Mouse (Mus musculus): Measurements from ENCODE around the gene Arhgef2. TPM values are rescaled to one million over a fixed set of nuclear protein-coding genes. Genes with fewer than 3 reads are reported as not detected.
"Not testable (repeated sequence)": the region's sequence is repeated elsewhere in the genome, so short reads cannot be mapped to it uniquely, and the experiment has no call there.

The Arhgef2 gene
- polyA plus RNA-seq, 1 experiment from 2014 or later, result 20.0 TPM

DNA sequence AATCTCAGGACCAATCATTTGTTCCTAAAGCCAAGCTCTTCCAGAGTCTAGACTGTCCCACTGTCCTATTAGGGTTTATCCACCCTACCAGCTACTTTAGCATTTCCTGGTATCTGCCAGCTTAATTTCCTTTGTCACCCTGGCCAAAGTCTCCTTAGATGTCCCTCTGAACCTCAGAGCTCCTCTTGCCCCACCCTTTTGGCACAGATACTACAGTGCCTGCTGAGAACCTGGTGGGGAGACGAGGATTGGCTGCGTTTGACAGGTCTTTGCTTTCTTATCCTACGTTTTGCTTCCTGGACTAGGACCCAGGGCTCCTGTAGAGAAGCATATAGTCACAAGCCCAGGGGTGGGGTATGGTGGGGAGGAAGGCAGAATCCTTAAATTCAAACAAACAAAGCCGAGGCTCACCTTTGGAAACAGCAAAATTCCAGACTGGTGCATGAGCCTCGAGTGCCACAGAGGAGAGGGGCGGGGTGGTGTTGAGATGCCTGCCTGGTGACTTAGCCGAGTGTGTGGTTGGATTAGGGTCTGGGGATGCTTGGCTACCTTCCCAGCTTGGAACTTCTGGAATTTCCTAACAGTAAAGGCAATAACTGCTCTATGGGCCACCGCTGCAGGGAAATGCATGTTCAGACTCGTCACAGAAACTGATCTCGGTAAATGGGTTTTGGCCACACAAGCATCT is 11.7 kb upstream of the Arhgef2 start:
- Histone ChIP-seq H3K4me3 (ENCODE audit: low read depth, low read length) (no peak overlapping the region), H3K36me3 (ENCODE audit: control insufficient read depth, insufficient read depth) (no peaks in the 10 kb centered on the region), H3K9me3 (replicated peaks; ENCODE audit: control insufficient read depth, low read length) (no peaks in the 10 kb centered on the region), H3K9ac (ENCODE audit: low read depth, low read length) (no peak overlapping the region), H3K27me3 (ENCODE audit: control insufficient read depth, insufficient read depth, low read depth, low read length) (no peaks in the 10 kb centered on the region), H3K27ac (ENCODE audit: low read length) (no peak overlapping the region), H3K4me2 (ENCODE audit: low read depth, low read length) (no peak overlapping the region), H3K4me1 (ENCODE audit: control insufficient read depth, low read depth, low read length) (peaks cover 11% of the 10 kb centered on the region)
- no peak for ATAC-seq (ENCODE audit: low read depth)
- WGBS (ENCODE audit: insufficient replicate concordance), result 55% methylated on average over 10 of the region's 10 CpGs

DNA sequence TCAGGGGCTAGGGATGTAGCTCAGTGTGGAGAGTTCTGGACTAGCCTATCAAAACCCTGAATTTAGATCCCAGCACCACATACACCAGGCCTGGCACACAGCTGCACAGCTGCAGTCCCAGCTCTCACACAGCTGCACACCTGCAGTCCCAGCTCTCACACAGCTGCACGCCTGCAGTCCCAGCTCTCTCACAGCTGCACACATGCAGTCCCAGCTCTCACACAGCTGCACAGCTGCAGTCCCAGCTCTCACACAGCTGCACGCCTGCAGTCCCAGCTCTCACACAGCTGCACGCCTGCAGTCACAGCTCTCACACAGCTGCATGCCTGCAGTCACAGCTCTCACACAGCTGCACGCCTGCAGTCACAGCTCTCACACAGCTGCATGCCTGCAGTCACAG is 9.2 kb upstream of the Arhgef2 start:
- H3K27me3 ChIP-seq (ENCODE audit: control insufficient read depth, insufficient read depth, low read depth, low read length); H3K27ac ChIP-seq (ENCODE audit: low read length); H3K9ac ChIP-seq (ENCODE audit: low read depth, low read length); H3K9me3 ChIP-seq (replicated peaks; ENCODE audit: control insufficient read depth, low read length); H3K4me2 ChIP-seq (ENCODE audit: low read depth, low read length); ATAC-seq (ENCODE audit: low read depth); H3K36me3 ChIP-seq (ENCODE audit: control insufficient read depth, insufficient read depth); H3K4me3 ChIP-seq (ENCODE audit: low read depth, low read length): not testable (repeated sequence)
- 64% methylated on average over 4 of the region's 4 CpGs for WGBS (ENCODE audit: insufficient replicate concordance)
- H3K4me1 ChIP-seq (ENCODE audit: control insufficient read depth, low read depth, low read length), result peaks cover 11% of the 10 kb centered on the region

DNA sequence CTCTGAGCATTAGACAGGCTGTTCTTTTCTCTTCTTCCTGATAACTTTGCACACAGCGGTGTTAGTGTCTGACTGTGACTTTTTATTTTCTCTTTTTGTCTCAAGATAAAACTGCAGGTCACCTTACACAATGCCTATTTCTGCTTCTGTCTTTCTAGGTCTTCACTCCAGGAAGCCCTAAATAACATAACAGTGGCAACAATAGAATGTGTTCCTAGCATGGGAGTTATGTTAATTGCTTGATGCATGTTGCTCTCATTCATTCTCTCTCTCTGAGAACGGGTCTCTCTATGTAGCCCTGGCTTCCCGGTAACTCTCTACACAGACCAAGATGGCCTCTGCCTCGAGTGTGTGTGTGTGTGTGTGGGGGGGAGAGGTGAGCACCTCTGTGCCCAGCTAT is 3.3 kb upstream of the Arhgef2 start:
- Histone ChIP-seq H3K4me1 (ENCODE audit: control insufficient read depth, low read depth, low read length) (peaks cover 5% of the 10 kb centered on the region), H3K27ac (ENCODE audit: low read length) (no peak overlapping the region), H3K9ac (ENCODE audit: low read depth, low read length) (no peak overlapping the region), H3K9me3 (replicated peaks; ENCODE audit: control insufficient read depth, low read length) (no peaks in the 10 kb centered on the region), H3K36me3 (ENCODE audit: control insufficient read depth, insufficient read depth) (no peaks in the 10 kb centered on the region), H3K27me3 (ENCODE audit: control insufficient read depth, insufficient read depth, low read depth, low read length) (no peaks in the 10 kb centered on the region), H3K4me2 (ENCODE audit: low read depth, low read length) (no peak overlapping the region), H3K4me3 (ENCODE audit: low read depth, low read length) (no peak overlapping the region)
- no peak for ATAC-seq (ENCODE audit: low read depth)
- WGBS (ENCODE audit: insufficient replicate concordance), result 65% methylated on average over 4 of the region's 4 CpGs

DNA sequence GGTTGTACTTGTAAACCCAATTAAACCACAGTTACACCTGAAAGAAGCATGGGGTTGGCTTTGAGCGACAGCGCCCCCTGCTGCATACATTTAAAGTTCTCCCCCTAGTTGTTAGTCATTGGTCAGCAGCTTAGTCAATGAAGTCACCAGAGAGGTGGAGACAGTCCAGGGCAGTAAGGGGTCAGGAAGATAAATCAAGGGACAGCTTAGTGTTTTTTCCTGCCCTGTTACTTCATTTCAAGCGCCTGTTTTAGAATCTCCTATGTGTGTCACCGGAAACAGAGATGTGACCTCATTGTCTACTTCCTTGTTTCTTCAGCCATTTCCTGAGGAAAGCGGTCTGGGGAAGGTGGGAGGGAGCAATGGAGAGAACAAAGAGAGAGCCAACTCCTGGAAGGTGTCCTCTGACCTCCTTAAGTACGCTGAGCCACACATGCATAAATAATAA is 2.0 kb upstream of the Arhgef2 start:
- H3K4me3 ChIP-seq (ENCODE audit: low read depth, low read length), result no peak overlapping the region
- no peaks in the 10 kb centered on the region for H3K9me3 ChIP-seq (replicated peaks; ENCODE audit: control insufficient read depth, low read length)
- H3K27me3 ChIP-seq (ENCODE audit: control insufficient read depth, insufficient read depth, low read depth, low read length), result no peaks in the 10 kb centered on the region
- H3K36me3 ChIP-seq (ENCODE audit: control insufficient read depth, insufficient read depth), result no peaks in the 10 kb centered on the region
- peak; percentile 67 for ATAC-seq (ENCODE audit: low read depth)
- no peak overlapping the region for H3K4me2 ChIP-seq (ENCODE audit: low read depth, low read length)
- H3K4me1 ChIP-seq (ENCODE audit: control insufficient read depth, low read depth, low read length), result peaks cover 7% of the 10 kb centered on the region
- WGBS (ENCODE audit: insufficient replicate concordance), result 11% methylated on average over 6 of the region's 6 CpGs
- 0 out of 2 replicates have a peak overlapping the region, but pooled peaks have one; percentile 4 for H3K27ac ChIP-seq (ENCODE audit: low read length)
- H3K9ac ChIP-seq (ENCODE audit: low read depth, low read length), result no peak overlapping the region

DNA sequence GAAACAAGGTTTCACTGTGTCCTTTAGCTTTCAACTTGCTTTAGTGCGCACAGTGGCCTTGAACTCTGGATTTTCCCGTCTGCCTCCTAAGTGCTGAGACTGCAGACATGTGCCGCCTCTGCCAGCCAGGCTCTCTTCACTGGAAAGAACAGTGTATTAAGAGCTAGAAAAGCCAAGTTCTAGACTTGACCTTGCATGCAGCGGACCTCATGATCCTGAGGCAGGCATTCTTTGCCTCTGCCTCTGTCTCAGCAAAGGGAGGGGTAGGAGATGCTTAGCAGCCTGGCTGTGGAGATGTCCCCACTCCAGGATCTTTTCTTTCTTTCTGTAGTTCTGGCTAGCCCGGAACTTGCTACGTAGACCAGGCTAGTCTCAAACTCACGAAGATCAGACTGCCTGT is 903 bp upstream of the Arhgef2 start:
- no peaks in the 10 kb centered on the region for H3K9me3 ChIP-seq (replicated peaks; ENCODE audit: control insufficient read depth, low read length)
- peaks cover 7% of the 10 kb centered on the region for H3K4me1 ChIP-seq (ENCODE audit: control insufficient read depth, low read depth, low read length)
- H3K27ac ChIP-seq (ENCODE audit: low read length), result no peak overlapping the region
- no peak overlapping the region for H3K4me3 ChIP-seq (ENCODE audit: low read depth, low read length)
- no peak overlapping the region for H3K9ac ChIP-seq (ENCODE audit: low read depth, low read length)
- H3K36me3 ChIP-seq (ENCODE audit: control insufficient read depth, insufficient read depth), result no peaks in the 10 kb centered on the region
- no peak for ATAC-seq (ENCODE audit: low read depth)
- no peaks in the 10 kb centered on the region for H3K27me3 ChIP-seq (ENCODE audit: control insufficient read depth, insufficient read depth, low read depth, low read length)
- H3K4me2 ChIP-seq (ENCODE audit: low read depth, low read length), result no peak overlapping the region
- 70% methylated on average over 7 of the region's 7 CpGs for WGBS (ENCODE audit: insufficient replicate concordance)

DNA sequence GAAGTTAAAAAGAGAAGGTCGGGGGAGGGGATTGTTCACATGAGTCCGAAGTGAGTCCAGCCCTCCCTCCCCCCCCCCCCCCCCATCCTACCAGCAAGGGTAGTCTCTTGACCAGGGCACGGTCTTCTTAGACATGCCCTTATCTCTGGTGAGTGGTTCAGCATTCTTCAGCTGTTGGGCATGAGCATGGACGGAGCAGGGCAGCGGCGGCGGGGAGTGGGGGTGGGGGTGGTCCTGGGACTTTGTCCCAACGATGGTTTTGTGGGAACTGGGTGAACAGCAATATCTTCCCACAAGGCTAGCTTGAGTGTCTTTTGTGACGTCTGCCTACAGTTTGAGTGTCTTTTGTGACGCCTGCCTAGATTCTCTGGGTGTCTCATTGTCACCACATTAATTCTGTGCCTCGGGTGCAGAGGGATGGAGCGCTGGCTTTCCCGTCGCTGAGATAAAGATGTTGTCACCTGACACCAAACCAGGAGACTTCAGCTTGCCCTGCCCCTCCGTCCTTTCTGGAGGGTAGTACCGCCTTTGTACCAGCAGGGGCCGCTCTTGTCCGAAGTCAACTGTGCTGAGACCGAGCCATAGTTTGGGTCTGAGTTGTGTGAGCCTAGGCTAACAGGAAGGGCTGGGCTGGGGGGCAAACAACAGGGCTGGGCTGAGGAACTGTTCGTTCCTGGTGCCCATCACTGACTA is 1.4 kb downstream of the Arhgef2 start:
- Histone ChIP-seq H3K4me3 (ENCODE audit: low read depth, low read length) (peak overlapping the region; percentile 10; the same call in 1 of the 2 replicates), H3K27me3 (ENCODE audit: control insufficient read depth, insufficient read depth, low read depth, low read length) (no peaks in the 10 kb centered on the region), H3K27ac (ENCODE audit: low read length) (no peak overlapping the region), H3K4me1 (ENCODE audit: control insufficient read depth, low read depth, low read length) (peaks cover 7% of the 10 kb centered on the region), H3K36me3 (ENCODE audit: control insufficient read depth, insufficient read depth) (no peaks in the 10 kb centered on the region), H3K9ac (ENCODE audit: low read depth, low read length) (no peak overlapping the region), H3K9me3 (replicated peaks; ENCODE audit: control insufficient read depth, low read length) (no peaks in the 10 kb centered on the region), H3K4me2 (ENCODE audit: low read depth, low read length) (peak overlapping the region; percentile 34)
- ATAC-seq (ENCODE audit: low read depth), result peak; percentile 67
- WGBS (ENCODE audit: insufficient replicate concordance), result under 1% methylated on average over 20 of the region's 20 CpGs

DNA sequence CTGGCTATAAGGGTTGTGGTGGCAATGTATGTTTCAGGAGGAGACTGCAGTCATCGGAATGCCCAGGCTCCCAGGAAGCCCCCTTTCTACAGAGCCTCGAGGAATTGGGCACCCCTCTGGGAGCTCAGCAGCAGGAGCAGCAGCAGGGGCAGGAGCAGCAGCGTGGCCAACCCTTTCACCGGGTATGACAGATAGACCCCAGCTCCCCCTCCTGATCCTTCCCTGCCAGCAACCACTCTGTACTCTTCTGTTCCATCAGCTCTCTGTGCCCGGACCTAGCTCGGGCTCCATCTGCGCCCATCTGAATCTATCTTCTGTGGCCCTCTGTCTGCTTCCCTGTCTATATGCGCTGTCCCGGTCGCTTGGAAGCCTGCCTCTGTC is 2.0 kb downstream of the Arhgef2 start:
- Histone ChIP-seq H3K9me3 (replicated peaks; ENCODE audit: control insufficient read depth, low read length) (no peaks in the 10 kb centered on the region), H3K9ac (ENCODE audit: low read depth, low read length) (no peak overlapping the region)

DNA sequence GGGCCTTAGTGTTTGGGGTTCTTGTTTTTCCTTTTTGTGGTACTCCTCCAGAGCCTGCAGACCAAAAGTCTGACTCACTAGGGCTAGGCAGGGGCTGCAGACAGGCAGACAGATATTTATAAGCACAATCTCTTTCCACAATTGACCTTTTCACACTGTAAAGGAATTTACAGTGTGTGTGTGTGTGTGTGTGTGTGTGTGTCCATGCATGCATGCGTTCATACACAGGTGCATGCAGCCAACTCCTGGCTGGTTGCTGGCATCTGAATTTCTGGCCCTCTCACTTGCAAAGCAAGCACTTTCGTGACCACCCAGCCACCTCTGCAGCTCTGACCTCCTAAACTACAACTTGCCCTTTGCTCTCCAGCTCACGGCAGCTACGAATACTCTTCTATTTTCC is 3.3 kb downstream of the Arhgef2 start:
- Histone ChIP-seq H3K9ac (ENCODE audit: low read depth, low read length) (no peak overlapping the region), H3K27me3 (ENCODE audit: control insufficient read depth, insufficient read depth, low read depth, low read length) (no peaks in the 10 kb centered on the region), H3K27ac (ENCODE audit: low read length) (no peak overlapping the region), H3K4me1 (ENCODE audit: control insufficient read depth, low read depth, low read length) (peaks cover 7% of the 10 kb centered on the region), H3K4me2 (ENCODE audit: low read depth, low read length) (no peak overlapping the region), H3K4me3 (ENCODE audit: low read depth, low read length) (no peak overlapping the region), H3K9me3 (replicated peaks; ENCODE audit: control insufficient read depth, low read length) (no peaks in the 10 kb centered on the region), H3K36me3 (ENCODE audit: control insufficient read depth, insufficient read depth) (no peaks in the 10 kb centered on the region)
- no peak for ATAC-seq (ENCODE audit: low read depth)
- 58% methylated on average over 4 of the region's 4 CpGs for WGBS (ENCODE audit: insufficient replicate concordance)

More for the DNA sequence above, 2.0 kb downstream of the Arhgef2 start:
- H3K4me3 ChIP-seq (ENCODE audit: low read depth, low read length), result peak overlapping the region; percentile 10; the same call in 1 of the 2 replicates
- peak overlapping the region; percentile 26 for H3K4me2 ChIP-seq (ENCODE audit: low read depth, low read length)
- ATAC-seq (ENCODE audit: low read depth), result no peak
- WGBS (ENCODE audit: insufficient replicate concordance), result 23% methylated on average over 10 of the region's 10 CpGs
- no peaks in the 10 kb centered on the region for H3K36me3 ChIP-seq (ENCODE audit: control insufficient read depth, insufficient read depth)
- H3K27ac ChIP-seq (ENCODE audit: low read length), result no peak overlapping the region
- peaks cover 7% of the 10 kb centered on the region for H3K4me1 ChIP-seq (ENCODE audit: control insufficient read depth, low read depth, low read length)
- H3K27me3 ChIP-seq (ENCODE audit: control insufficient read depth, insufficient read depth, low read depth, low read length), result no peaks in the 10 kb centered on the region

DNA sequence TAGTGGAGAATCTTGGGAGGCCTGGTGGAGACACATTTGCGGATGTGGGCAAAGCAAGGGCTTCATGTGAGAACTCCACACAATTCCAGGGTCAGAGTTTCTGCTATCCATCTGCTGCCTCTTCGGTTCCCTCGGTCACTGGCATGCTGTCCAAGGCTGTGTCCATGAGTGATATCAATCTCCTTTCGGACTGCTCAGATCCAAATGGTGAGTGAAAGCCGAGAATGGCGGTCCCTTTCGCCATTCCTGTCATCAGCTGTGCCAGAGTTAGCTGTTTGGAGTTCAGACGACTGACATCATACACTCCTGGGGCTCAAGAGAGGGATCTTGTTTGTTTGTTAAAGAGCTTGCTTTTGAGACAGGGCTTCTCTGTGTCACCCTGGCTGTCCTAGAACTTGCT is 8.7 kb downstream of the Arhgef2 start:
- ATAC-seq (ENCODE audit: low read depth), result no peak
- Histone ChIP-seq H3K9ac (ENCODE audit: low read depth, low read length) (no peak overlapping the region), H3K4me3 (ENCODE audit: low read depth, low read length) (no peak overlapping the region), H3K27ac (ENCODE audit: low read length) (no peak overlapping the region), H3K36me3 (ENCODE audit: control insufficient read depth, insufficient read depth) (no peaks in the 10 kb centered on the region), H3K4me1 (ENCODE audit: control insufficient read depth, low read depth, low read length) (peaks cover 11% of the 10 kb centered on the region), H3K9me3 (replicated peaks; ENCODE audit: control insufficient read depth, low read length) (no peaks in the 10 kb centered on the region), H3K27me3 (ENCODE audit: control insufficient read depth, insufficient read depth, low read depth, low read length) (no peaks in the 10 kb centered on the region), H3K4me2 (ENCODE audit: low read depth, low read length) (no peak overlapping the region)
- WGBS (ENCODE audit: insufficient replicate concordance), result 72% methylated on average over 8 of the region's 8 CpGs
